Mouse (Mus musculus) embryonic facial prominence, embryonic 14.5 days (tissue): ENCODE data around the gene Hes2. TPM values are rescaled to one million over a fixed set of nuclear protein-coding genes. Genes with fewer than 3 reads are reported as not detected.

ENCODE experiments used
- ATAC-seq: fragments of 200-750 bp; cut with Nextera tagmentation; 2 replicates; pipeline ENCODE4 v1.8.0; 2017; ENCODE audit warnings: low read depth, moderate number of reproducible peaks, moderate TSS enrichment
- DNase-seq: peaks from one replicate; pipeline ENCODE4 v3.0.0-alpha.2; 2015; ENCODE audit warnings: low spot score
- H3K27ac ChIP-seq: fragments of 300-500 bp; sonication (generic); replicated peaks from 2 replicates; pipeline ENCODE4 v1.5.1; 2014; ENCODE audit warnings: low read depth, mild to moderate bottlenecking, low read length, moderate library complexity
- H3K27me3 ChIP-seq: fragments of 300-500 bp; sonication (generic); replicated peaks from 2 replicates; pipeline ENCODE4 v1.6.1; 2014; ENCODE audit warnings: low read length; ENCODE audit not compliant: control insufficient read depth, insufficient read depth
- H3K36me3 ChIP-seq: fragments of 300-500 bp; sonication (generic); 2 replicates; pipeline ENCODE4 v1.6.1; 2014; ENCODE audit warnings: low read length, mixed read lengths; ENCODE audit not compliant: control insufficient read depth, insufficient read depth
- H3K4me1 ChIP-seq: fragments of 300-500 bp; sonication (generic); 2 replicates; pipeline ENCODE4 v1.6.1; 2014; ENCODE audit warnings: antibody characterized with exemption, low read length; ENCODE audit not compliant: control insufficient read depth, insufficient read depth
- H3K4me2 ChIP-seq: fragments of 300-500 bp; sonication (generic); 2 replicates; pipeline ENCODE4 v1.6.1; 2014; ENCODE audit warnings: low read depth, mild to moderate bottlenecking, low read length, moderate library complexity, mixed read lengths
- H3K4me3 ChIP-seq: fragments of 300-500 bp; sonication (generic); 2 replicates; pipeline ENCODE4 v1.5.1; 2014; ENCODE audit warnings: low read depth, mild to moderate bottlenecking, low read length
- H3K9ac ChIP-seq: fragments of 300-500 bp; sonication (generic); 2 replicates; pipeline ENCODE4 v1.6.1; 2014; ENCODE audit warnings: low read depth, mild to moderate bottlenecking, low read length, moderate library complexity, mixed read lengths
- H3K9me3 ChIP-seq: fragments of 300-500 bp; sonication (generic); 2 replicates; pipeline ENCODE4 v1.6.1; 2016; ENCODE audit warnings: low read length; ENCODE audit not compliant: control insufficient read depth
- WGBS: fragments of 180-500 bp; shearing (Covaris S2); extraction: QIAGEN DNeasy Blood & Tissue Kit; methylation state at CpG from one replicate; pipeline ENCODE4 v1.1.7; 2014; 5-methylcytosine and 5-hydroxymethylcytosine counted together
- polyA plus RNA-seq: library from polyadenylated mRNA; unstranded; fragments of >200 nt; fragmentation: Nextera tagmentation; extraction: Ambion mirVana; gene quantifications from 2 replicates; pipeline ENCODE4 v1.2.1, GENCODE M21; 2014

Hes2 gene
- polyA plus RNA-seq, 1 experiment from 2014 or later = 0.25 TPM

- no peaks in the 10 kb centered on the region for H3K9me3 ChIP-seq
- no peaks in the 10 kb centered on the region for H3K36me3 ChIP-seq
- no peaks in the 10 kb centered on the region for H3K4me1 ChIP-seq
- no peak overlapping the region for H3K27ac ChIP-seq
- DNase-seq = no peak
- WGBS = 89% methylated on average over 6 of the region's 6 CpGs
- H3K9ac ChIP-seq = no peak overlapping the region
- no peak overlapping the region for H3K4me2 ChIP-seq
- no peaks in the 10 kb centered on the region for H3K27me3 ChIP-seq
- ATAC-seq = no peak
- no peak overlapping the region for H3K4me3 ChIP-seq
Measured at GRCm38 (mm10) chr4:152204663-152205062, 46.0 kb downstream of the Hes2 start.

- Histone ChIP-seq H3K9me3 (no peaks in the 10 kb centered on the region), H3K27me3 (no peaks in the 10 kb centered on the region), H3K4me2 (no peak overlapping the region), H3K9ac (no peak overlapping the region), H3K4me3 (no peak overlapping the region), H3K27ac (no peak overlapping the region), H3K36me3 (no peaks in the 10 kb centered on the region), H3K4me1 (no peaks in the 10 kb centered on the region)
- DNase-seq = peak; percentile 80
- whole genome bisulfite sequencing = 34% methylated on average over 6 of the region's 6 CpGs
- peak; percentile 85 for ATAC-seq
Measured at GRCm38 (mm10) chr4:152206199-152206598, 47.5 kb downstream of the Hes2 start.

GRCm38 (mm10) chr4:152209623-152210022, 51.0 kb downstream of the Hes2 start:
- no peak for ATAC-seq
- H3K9me3 ChIP-seq = no peaks in the 10 kb centered on the region
- no peak for DNase-seq

More at GRCm38 (mm10) chr4:152209623-152210022, 51.0 kb downstream of the Hes2 start:
- no peaks in the 10 kb centered on the region for H3K4me1 ChIP-seq
- H3K36me3 ChIP-seq = no peaks in the 10 kb centered on the region
- no peak overlapping the region for H3K27ac ChIP-seq
- 37% methylated on average over 4 of the region's 4 CpGs for WGBS
- no peak overlapping the region for H3K9ac ChIP-seq
- H3K4me2 ChIP-seq = no peak overlapping the region
- no peak overlapping the region for H3K4me3 ChIP-seq
- H3K27me3 ChIP-seq = no peaks in the 10 kb centered on the region

Other genes starting within 250 kb of the Hes2 start
- gene Dnajc11, start 225.2 kb upstream of the Hes2 start, polyA plus RNA-seq = 47.5 and 53.1 TPM in 2 replicates
- 31.7 and 32.7 TPM in 2 replicates for gene Thap3, start 169.9 kb upstream of the Hes2 start, polyA plus RNA-seq
- gene Phf13, start 162.6 kb upstream of the Hes2 start, polyA plus RNA-seq = 30.1 and 32.6 TPM in 2 replicates
- gene Klhl21, start 150.1 kb upstream of the Hes2 start, polyA plus RNA-seq = 10.9 and 11.2 TPM in 2 replicates
- 19.0 and 19.9 TPM in 2 replicates for gene Zbtb48, start 131.2 kb upstream of the Hes2 start, polyA plus RNA-seq
- 1.2 and 1.5 TPM in 2 replicates for gene Tas1r1, start 120.3 kb upstream of the Hes2 start, polyA plus RNA-seq
- 25.1 and 26.5 TPM in 2 replicates for gene Nol9, start 119.5 kb upstream of the Hes2 start, polyA plus RNA-seq
- gene Plekhg5, start 86.4 kb upstream of the Hes2 start, polyA plus RNA-seq = 12.0 and 13.4 TPM in 2 replicates
- gene Tnfrsf25, start 42.9 kb upstream of the Hes2 start, polyA plus RNA-seq = 0.65 and 1.4 TPM in 2 replicates
- gene Espn, start 6.5 kb upstream of the Hes2 start, polyA plus RNA-seq = 4.2 and 4.4 TPM in 2 replicates
- 70.1 and 71.8 TPM in 2 replicates for gene Acot7, start 19.3 kb downstream of the Hes2 start, polyA plus RNA-seq
- 36.7 and 40.7 TPM in 2 replicates for gene Gpr153, start 115.4 kb downstream of the Hes2 start, polyA plus RNA-seq
- gene Hes3, start 132.8 kb downstream of the Hes2 start, polyA plus RNA-seq = not detected in 2 replicates
- 25.1 and 26.9 TPM in 2 replicates for gene Icmt, start 138.4 kb downstream of the Hes2 start, polyA plus RNA-seq
- gene Rnf207, start 160.1 kb downstream of the Hes2 start, polyA plus RNA-seq = 0.56 and 0.84 TPM in 2 replicates
- 395 and 470 TPM in 2 replicates for gene Rpl22, start 166.9 kb downstream of the Hes2 start, polyA plus RNA-seq
- gene Chd5, start 179.8 kb downstream of the Hes2 start, polyA plus RNA-seq = 1.4 and 2.0 TPM in 2 replicates